Mouse (Mus musculus): ENCODE data around the gene Pus7. TPM values are rescaled to one million over a fixed set of nuclear protein-coding genes. Genes with fewer than 3 reads are reported as not detected.
A peak's percentile ranks its signal among the peaks of the same experiment; 100 is the strongest.
"Not testable (repeated sequence)": the region's sequence is repeated elsewhere in the genome, so short reads cannot be mapped to it uniquely, and the experiment has no call there.

Pus7 gene
- polyA plus RNA-seq, 1 experiment = 12.0 TPM

GRCm38 (mm10) chr5:23713401-23714335 is 69.8 kb downstream of the Pus7 start:
- no peak overlapping the region for H3K27ac ChIP-seq (replicated peaks; ENCODE audit: low read depth, low read length)

GRCm38 (mm10) chr5:23712130-23713001 is 71.1 kb downstream of the Pus7 start:
- peak overlapping the region; percentile 67; the same call in 1 of the 2 replicates for H3K27ac ChIP-seq (replicated peaks; ENCODE audit: low read depth, low read length)
- no peaks in the 10 kb centered on the region for H3K4me1 ChIP-seq (ENCODE audit: control insufficient read depth, insufficient read depth, insufficient read length, low read length)
- H3K4me3 ChIP-seq (ENCODE audit: insufficient read depth, low read depth, low read length) = peak overlapping the region; percentile 72

More at GRCm38 (mm10) chr5:23713401-23714335, 69.8 kb downstream of the Pus7 start:
- Histone ChIP-seq H3K4me1 (ENCODE audit: control insufficient read depth, insufficient read depth, insufficient read length, low read length) (no peaks in the 10 kb centered on the region), H3K4me3 (ENCODE audit: insufficient read depth, low read depth, low read length) (no peak overlapping the region)

GRCm38 (mm10) chr5:23711671-23712129 is 71.8 kb downstream of the Pus7 start:
- not testable (repeated sequence) for H3K4me1 ChIP-seq (ENCODE audit: control insufficient read depth, insufficient read depth, insufficient read length, low read length)
- Histone ChIP-seq H3K4me3 (ENCODE audit: insufficient read depth, low read depth, low read length) (peak overlapping the region; percentile 72), H3K27ac (replicated peaks; ENCODE audit: low read depth, low read length) (0 out of 2 replicates have a peak overlapping the region, but pooled peaks have one; percentile 38)

GRCm38 (mm10) chr5:23711244-23711643 is 72.3 kb downstream of the Pus7 start:
- H3K27ac ChIP-seq (replicated peaks; ENCODE audit: low read depth, low read length) = no peak overlapping the region
- no peak overlapping the region for H3K4me3 ChIP-seq (ENCODE audit: insufficient read depth, low read depth, low read length)
- H3K4me1 ChIP-seq (ENCODE audit: control insufficient read depth, insufficient read depth, insufficient read length, low read length) = no peaks in the 10 kb centered on the region

- Histone ChIP-seq H3K4me3 (ENCODE audit: insufficient read depth, low read depth, low read length) (no peak overlapping the region), H3K27ac (replicated peaks; ENCODE audit: low read depth, low read length) (no peak overlapping the region), H3K4me1 (ENCODE audit: control insufficient read depth, insufficient read depth, insufficient read length, low read length) (no peaks in the 10 kb centered on the region)
These were observed 73.8 kb downstream of the Pus7 start for GRCm38 (mm10) chr5:23709661-23710060.

- not testable (repeated sequence) for H3K4me1 ChIP-seq (ENCODE audit: control insufficient read depth, insufficient read depth, insufficient read length, low read length); H3K27ac ChIP-seq (replicated peaks; ENCODE audit: low read depth, low read length); H3K4me3 ChIP-seq (ENCODE audit: insufficient read depth, low read depth, low read length)
These were observed 76.6 kb downstream of the Pus7 start for GRCm38 (mm10) chr5:23706601-23707597.

- Histone ChIP-seq H3K4me1 (ENCODE audit: control insufficient read depth, insufficient read depth, insufficient read length, low read length) (no peaks in the 10 kb centered on the region), H3K27ac (replicated peaks; ENCODE audit: low read depth, low read length) (no peak overlapping the region), H3K4me3 (ENCODE audit: insufficient read depth, low read depth, low read length) (no peak overlapping the region)
These were observed 86.1 kb downstream of the Pus7 start for GRCm38 (mm10) chr5:23697457-23697856.

Other genes with a start within 250 kb of the Pus7 start
- gene Srpk2, start 99.1 kb downstream of the Pus7 start, polyA plus RNA-seq (2012; ENCODE audit: insufficient read depth, insufficient read length, missing spikeins) = 16.7 and 17.0 TPM in 2 replicates
- 14.0 and 16.0 TPM in 2 replicates for gene Rint1, start 4.0 kb upstream of the Pus7 start, polyA plus RNA-seq (2012; ENCODE audit: insufficient read depth, insufficient read length, missing spikeins)
- 213 and 234 TPM in 2 replicates for gene Tomm7, start 60.5 kb upstream of the Pus7 start, polyA plus RNA-seq (2012; ENCODE audit: insufficient read depth, insufficient read length, missing spikeins)
- 5.2 and 6.8 TPM in 2 replicates for gene Fam126a, start 247.0 kb upstream of the Pus7 start, polyA plus RNA-seq (2012; ENCODE audit: insufficient read depth, insufficient read length, missing spikeins)

Measured in brown adipose tissue, adult 24 weeks (tissue).